Mouse (Mus musculus): ENCODE data around the gene Prpf40b.
A peak's percentile ranks its signal among the peaks of the same experiment; 100 is the strongest.

The Prpf40b gene

DNA sequence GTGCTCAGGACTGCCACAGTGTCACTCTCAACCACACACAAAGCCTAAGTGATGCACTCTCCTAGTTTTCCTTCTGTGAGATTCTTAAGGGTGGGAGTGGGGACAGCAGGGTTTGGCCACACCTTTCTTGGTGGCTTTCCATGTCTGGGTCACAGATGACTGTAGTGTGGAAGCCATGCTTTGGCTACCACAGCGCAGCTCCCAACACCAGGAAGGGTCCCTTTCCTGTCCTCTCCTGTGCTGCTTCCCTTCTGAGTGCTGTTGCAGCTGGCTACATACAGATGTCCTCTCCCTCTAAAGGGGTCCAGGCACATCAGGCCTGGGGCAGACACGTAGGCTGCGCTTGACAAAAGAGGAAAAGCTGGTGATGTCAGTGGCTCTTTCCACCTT, 38.8 kb downstream of the Prpf40b start:
- DNase-seq: no peak

DNA sequence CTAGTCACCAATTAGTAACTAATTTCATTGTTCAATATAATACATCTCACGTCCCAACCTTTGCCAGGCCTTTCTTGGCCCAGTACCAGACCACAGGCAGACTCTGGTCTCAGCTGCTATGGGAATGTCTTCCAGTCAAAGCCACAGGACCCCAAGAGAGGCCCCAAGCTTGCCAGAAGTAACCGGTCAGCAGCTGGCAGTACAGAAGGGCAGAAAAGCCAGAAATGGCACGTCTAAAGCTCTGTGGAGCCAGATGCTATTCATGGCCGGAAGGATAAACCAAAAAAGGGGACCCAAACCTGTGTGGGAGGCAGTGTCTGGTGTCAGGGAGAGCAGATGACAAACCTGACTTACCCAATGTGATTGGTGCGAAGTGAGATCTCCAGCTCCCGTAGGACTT, 39.6 kb downstream of the Prpf40b start:
- no peak for DNase-seq

GRCm38 (mm10) chr15:99335801-99336320, 41.0 kb downstream of the Prpf40b start:
- DNase-seq: no peak

DNA sequence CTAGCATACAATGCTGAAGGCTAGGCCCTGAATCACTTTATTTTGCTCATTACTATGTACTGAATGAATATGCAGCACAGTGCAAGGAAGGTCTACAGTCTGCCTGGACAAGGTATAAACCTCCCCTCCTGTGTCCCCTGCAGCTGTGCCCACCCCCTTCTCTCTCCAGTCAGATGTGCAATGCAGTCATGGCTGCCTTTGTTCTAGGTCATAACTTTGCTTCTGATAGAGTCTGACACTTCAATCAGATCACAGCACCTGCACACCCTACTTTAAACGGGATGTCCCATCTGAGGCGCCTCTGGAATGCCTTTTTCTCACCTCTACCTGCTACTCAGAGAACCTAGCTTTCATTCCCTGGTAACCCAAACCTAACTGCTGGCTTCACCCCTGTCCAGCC, 44.0 kb downstream of the Prpf40b start:
- no peak for DNase-seq

GRCm38 (mm10) chr15:99339669-99340068, 44.8 kb downstream of the Prpf40b start:
- no peak for DNase-seq

GRCm38 (mm10) chr15:99341102-99341501, 46.2 kb downstream of the Prpf40b start:
- no peak for DNase-seq

DNA sequence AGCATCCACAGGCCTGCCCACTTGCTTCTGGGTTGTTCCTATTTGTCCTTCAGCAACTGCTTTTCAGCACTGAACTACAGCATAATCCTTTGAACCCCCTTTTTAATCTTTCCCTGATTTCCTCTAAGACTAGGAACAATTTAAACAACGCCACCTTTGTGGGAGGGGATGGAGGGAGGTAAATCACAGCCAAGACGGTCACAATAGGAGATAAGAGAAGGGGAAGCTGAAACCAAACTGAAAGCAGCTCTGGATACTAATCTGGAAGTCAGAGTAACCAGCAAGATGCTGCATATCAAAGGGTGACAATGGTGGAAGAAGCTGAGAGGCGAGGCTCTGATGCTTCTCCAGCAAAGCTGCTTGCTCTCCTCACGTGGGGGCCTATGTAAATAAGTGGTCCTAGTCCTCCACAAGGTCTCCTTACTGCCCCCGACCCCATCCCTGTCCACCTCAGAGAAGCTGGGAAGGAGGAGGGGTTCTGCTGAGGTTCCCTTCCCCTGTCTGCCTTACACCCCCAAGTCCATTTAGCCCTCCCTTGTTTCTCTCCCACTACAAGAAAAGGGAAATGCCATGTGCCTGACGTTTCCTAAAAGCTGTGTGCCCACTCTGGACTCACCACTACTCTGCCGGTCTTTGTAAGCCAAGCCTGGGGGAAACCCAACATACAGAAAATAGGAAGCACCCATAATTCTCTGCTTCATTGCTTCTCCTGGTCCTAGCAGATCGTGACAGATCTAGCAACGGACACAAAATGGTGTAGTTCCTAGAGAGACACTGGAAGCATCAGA, 47.5 kb downstream of the Prpf40b start:
- DNase-seq: no peak

GRCm38 (mm10) chr15:99343414-99344147, 48.7 kb downstream of the Prpf40b start:
- peak; percentile 77 for DNase-seq

DNA sequence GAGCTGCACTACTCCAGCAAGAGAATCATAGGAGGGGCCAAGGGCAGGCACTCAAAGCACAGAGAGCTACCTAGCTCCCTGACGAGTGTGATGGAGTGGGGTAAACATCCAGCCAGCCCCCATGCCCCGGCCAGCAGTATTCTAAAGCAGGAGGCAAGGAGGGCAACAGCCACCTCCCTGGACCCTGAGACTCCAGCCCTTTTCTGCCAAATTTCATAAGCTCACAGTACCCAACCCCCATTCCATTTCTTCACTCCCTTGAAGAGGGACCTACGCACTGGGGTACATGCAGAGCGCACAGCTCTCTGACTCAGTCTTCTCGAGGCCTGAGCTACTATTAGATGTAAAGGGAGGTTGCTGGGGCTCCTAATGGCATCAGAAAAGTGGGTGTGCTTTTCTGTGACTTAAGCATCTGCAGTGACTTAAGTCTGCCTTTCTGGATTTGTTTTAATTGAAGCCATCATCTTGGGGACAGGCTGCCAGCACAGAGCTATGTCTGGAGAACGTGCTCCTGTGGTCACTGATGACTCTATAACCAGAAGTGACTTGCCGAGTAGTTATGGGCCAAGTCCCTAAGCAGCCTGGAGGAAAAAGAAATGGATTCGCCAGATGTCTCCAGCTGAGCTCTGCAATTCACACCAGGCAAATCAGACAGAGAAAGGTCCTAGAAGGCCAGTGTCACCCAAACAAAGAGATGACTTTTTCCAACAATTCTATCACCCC, 49.4 kb downstream of the Prpf40b start:
- no peak for DNase-seq

GRCm38 (mm10) chr15:99344961-99345360, 50.1 kb downstream of the Prpf40b start:
- no peak for DNase-seq

DNA sequence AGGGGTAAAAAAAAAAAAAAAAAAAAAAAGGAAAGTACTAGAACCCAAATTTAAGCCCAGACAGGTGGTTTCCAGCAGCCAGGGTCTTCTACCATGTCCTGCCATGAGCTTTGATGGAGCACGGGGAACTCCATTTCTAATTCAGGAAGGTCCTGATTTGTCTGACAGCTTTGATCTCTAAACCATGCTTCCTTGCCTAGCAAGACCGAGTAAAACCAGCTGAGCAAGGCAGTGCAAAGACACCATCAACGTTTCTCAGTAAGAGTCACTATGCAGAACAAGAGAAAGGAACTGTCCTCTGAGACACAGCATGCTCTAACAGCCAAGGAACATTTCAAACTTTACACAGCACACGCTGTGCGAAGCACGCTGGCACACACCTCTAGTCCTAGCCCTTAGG, 56.7 kb downstream of the Prpf40b start:
- DNase-seq: no peak

DNA sequence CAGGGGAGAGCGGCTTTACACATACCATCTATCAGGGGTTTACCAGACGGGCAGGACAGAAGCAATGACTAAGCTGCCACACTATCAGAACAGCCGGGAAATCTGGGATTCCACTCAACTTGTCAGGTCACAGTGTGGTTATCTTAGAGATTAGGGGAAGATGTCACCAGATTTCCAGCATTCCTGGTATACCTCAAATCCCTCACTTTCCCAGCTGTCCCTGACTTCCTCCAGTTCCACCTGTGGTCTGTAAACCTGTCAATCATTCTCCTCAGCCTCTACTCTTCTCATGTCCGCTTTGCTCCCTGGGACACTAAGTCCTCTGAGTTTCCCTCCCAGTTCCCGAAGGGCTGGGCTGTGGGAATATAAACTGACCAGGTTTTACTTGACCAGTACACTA, 57.4 kb downstream of the Prpf40b start:
- no peak for DNase-seq

DNA sequence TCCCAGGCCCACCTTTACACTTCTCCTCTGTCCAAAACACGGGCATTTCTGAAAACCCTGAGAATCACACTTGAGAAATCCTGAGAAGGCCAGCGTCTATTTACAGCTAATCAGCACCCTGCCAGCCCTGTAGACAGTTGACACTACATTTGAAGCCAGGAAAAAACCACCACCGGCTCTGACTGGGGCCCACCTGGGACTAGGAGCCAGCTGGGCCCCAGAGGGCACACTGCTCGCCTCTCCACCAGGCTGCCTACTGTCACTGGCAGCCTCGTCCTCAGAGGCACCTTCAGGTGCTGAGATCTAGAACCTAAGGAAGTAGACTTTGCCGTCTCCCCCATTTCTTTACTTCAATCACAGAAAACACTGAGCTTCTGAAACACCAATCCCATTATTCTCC, 60.8 kb downstream of the Prpf40b start:
- no peak for DNase-seq

DNA sequence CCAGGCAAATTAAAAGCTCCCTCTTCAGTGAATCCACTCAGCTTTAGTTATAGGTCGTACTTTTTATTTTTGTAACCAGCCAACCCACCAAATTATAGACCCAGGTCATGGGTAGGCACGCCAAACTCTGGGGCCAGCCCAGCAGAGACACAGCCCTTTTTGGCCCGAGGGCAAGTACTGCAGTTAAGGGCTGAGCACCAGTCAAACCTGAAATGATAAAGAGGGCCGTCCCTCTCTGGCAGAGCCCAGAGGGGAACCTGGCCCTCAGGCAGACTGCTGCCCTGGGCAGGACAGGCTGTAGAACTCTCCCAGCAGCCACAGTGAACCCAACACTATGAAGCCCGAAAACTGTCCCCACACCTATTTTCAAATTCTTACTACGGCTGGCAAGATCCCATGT, 61.6 kb downstream of the Prpf40b start:
- no peak for DNase-seq

DNA sequence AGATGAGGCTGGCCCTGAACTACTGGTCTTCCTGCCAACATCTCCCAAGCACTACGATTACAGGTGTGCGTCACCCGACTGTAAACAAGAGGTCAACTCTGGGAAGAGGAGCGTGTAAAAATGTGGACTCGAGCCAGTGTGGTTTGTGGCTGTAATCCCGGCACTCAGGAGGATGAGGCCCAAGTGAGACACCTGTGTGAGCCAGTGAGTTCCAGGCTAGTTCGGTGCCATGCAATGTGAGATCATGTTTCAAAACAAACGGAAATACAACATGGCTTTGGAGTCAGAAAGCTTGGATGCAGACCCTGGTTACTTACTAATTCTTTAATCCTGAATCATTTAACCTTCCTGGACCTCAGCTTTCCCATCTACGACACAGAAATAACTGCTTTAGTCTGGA, 64.1 kb downstream of the Prpf40b start:
- no peak for DNase-seq

DNA sequence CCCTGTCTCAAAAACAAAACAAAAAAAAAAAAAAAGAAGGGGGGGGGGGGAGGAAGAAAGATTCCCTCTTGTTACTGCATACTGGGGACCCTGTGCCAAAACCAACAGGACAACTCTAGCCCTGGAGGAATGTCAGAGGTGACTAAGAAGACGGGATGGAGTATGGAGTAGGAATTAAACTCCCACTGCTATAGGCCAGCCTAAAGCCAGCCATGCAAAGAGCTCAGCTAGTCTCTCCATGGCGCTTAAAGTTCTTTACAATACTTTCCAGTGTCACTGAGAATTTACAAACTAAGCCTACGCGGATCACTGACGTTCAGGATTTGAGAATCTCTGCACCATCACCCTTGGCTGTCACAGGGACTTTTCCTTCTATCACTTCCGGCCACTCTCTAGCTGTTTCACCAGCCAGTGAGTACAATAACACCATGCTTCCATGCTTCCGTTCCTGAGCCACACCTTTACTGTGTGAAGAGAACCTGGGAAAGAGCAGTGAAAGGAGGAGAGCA, 69.2 kb downstream of the Prpf40b start:
- DNase-seq: no peak

- no peak for DNase-seq
Observed at GRCm38 (mm10) chr15:99364921-99365320, 70.0 kb downstream of the Prpf40b start.

All from right cerebral cortex, adult 18-20 months (tissue).